Mouse (Mus musculus) megakaryocyte, embryonic 14.5 days (primary cell): Measurements from ENCODE around the gene Pcsk6.

Experiments used
- FLI1 ChIP-seq: IDR thresholded peaks from 2 replicates; pipeline ENCODE4 v1.6.1; 2012; ENCODE audit warnings: low read length, inconsistent platforms, mixed read lengths
- GATA1 ChIP-seq: IDR thresholded peaks from 3 replicates; pipeline ENCODE4 v1.6.1; 2012; ENCODE audit warnings: mixed read lengths, low read length, inconsistent platforms, borderline replicate concordance

DNA sequence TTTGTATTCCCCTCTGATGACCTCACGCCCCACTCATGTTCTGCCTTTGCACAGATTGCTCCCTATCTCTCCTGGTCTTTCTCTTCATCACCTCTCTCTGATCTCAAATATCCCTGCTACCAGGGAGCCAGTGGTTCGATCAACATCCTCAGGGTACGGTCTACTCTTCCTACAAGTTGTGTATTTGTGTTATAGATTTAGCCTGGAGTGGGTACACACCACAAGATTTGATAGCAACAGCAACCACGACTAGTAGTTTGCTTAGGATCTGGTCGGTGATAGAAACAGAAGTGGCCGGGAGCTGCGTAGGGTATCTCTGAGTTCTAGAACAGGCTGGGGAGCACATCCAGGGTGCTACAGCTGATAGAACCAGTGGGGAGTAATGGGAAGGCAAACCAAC is 54.3 kb downstream of the Pcsk6 start:
- TF ChIP-seq GATA1 (no peak), FLI1 (no peak)
